Mouse (Mus musculus): Measurements from ENCODE around the gene Bod1. TPM values are rescaled to one million over a fixed set of nuclear protein-coding genes. Genes with fewer than 3 reads are reported as not detected.

The Bod1 gene
- polyA plus RNA-seq, 1 experiment = 139 TPM

GRCm38 (mm10) chr11:31664186-31664585 lies 7.5 kb downstream of the Bod1 start:
- H3K27ac ChIP-seq (ENCODE audit: insufficient read depth, low read length) = no peak overlapping the region
- 27% methylated on average over 2 of the region's 2 CpGs for WGBS
- no peak overlapping the region for H3K4me3 ChIP-seq (replicated peaks; ENCODE audit: insufficient read depth, low read depth, low read length)
- no peak for DNase-seq
- no peaks in the 10 kb centered on the region for H3K27me3 ChIP-seq (ENCODE audit: control insufficient read depth, insufficient read depth, low read length)
- H3K4me1 ChIP-seq (ENCODE audit: control insufficient read depth, insufficient read depth, low read length) = no peaks in the 10 kb centered on the region
- TF ChIP-seq POLR2A (IDR thresholded peaks at IDR 0.05; ENCODE audit: borderline replicate concordance, insufficient read depth, low read length) (no peak), CTCF (IDR thresholded peaks at IDR 0.05; ENCODE audit: borderline replicate concordance, insufficient read depth, low read depth, low read length) (no peak)

GRCm38 (mm10) chr11:31663501-31663900 lies 8.2 kb downstream of the Bod1 start:
- no peak overlapping the region for H3K4me3 ChIP-seq (replicated peaks; ENCODE audit: insufficient read depth, low read depth, low read length)
- H3K27me3 ChIP-seq (ENCODE audit: control insufficient read depth, insufficient read depth, low read length) = no peaks in the 10 kb centered on the region
- WGBS = 87% methylated on average over 4 of the region's 4 CpGs
- H3K27ac ChIP-seq (ENCODE audit: insufficient read depth, low read length) = no peak overlapping the region
- DNase-seq = no peak
- no peaks in the 10 kb centered on the region for H3K4me1 ChIP-seq (ENCODE audit: control insufficient read depth, insufficient read depth, low read length)
- TF ChIP-seq POLR2A (IDR thresholded peaks at IDR 0.05; ENCODE audit: borderline replicate concordance, insufficient read depth, low read length) = no peak
- no peak for TF ChIP-seq CTCF (IDR thresholded peaks at IDR 0.05; ENCODE audit: borderline replicate concordance, insufficient read depth, low read depth, low read length)

GRCm38 (mm10) chr11:31662872-31663446 lies 8.7 kb downstream of the Bod1 start:
- no peaks in the 10 kb centered on the region for H3K27me3 ChIP-seq (ENCODE audit: control insufficient read depth, insufficient read depth, low read length)
- no peak for DNase-seq
- H3K4me3 ChIP-seq (replicated peaks; ENCODE audit: insufficient read depth, low read depth, low read length) = no peak overlapping the region
- no peaks in the 10 kb centered on the region for H3K4me1 ChIP-seq (ENCODE audit: control insufficient read depth, insufficient read depth, low read length)
- WGBS = 51% methylated on average over 5 of the region's 5 CpGs
- no peak for TF ChIP-seq CTCF (IDR thresholded peaks at IDR 0.05; ENCODE audit: borderline replicate concordance, insufficient read depth, low read depth, low read length)
- no peak for TF ChIP-seq POLR2A (IDR thresholded peaks at IDR 0.05; ENCODE audit: borderline replicate concordance, insufficient read depth, low read length)
- no peak overlapping the region for H3K27ac ChIP-seq (ENCODE audit: insufficient read depth, low read length)

- Histone ChIP-seq H3K4me3 (replicated peaks; ENCODE audit: insufficient read depth, low read depth, low read length) (no peak overlapping the region), H3K27ac (ENCODE audit: insufficient read depth, low read length) (no peak overlapping the region), H3K4me1 (ENCODE audit: control insufficient read depth, insufficient read depth, low read length) (no peaks in the 10 kb centered on the region), H3K27me3 (ENCODE audit: control insufficient read depth, insufficient read depth, low read length) (no peaks in the 10 kb centered on the region)
- WGBS = 90% methylated on average over 7 of the region's 7 CpGs
- no peak for TF ChIP-seq CTCF (IDR thresholded peaks at IDR 0.05; ENCODE audit: borderline replicate concordance, insufficient read depth, low read depth, low read length)
- no peak for TF ChIP-seq POLR2A (IDR thresholded peaks at IDR 0.05; ENCODE audit: borderline replicate concordance, insufficient read depth, low read length)
- DNase-seq = no peak
These were observed 9.5 kb downstream of the Bod1 start for GRCm38 (mm10) chr11:31662214-31662613.

- DNase-seq = no peak
- no peak for TF ChIP-seq CTCF (IDR thresholded peaks at IDR 0.05; ENCODE audit: borderline replicate concordance, insufficient read depth, low read depth, low read length)
- TF ChIP-seq POLR2A (IDR thresholded peaks at IDR 0.05; ENCODE audit: borderline replicate concordance, insufficient read depth, low read length) = no peak
- Histone ChIP-seq H3K4me3 (replicated peaks; ENCODE audit: insufficient read depth, low read depth, low read length) (no peak overlapping the region), H3K27me3 (ENCODE audit: control insufficient read depth, insufficient read depth, low read length) (no peaks in the 10 kb centered on the region), H3K27ac (ENCODE audit: insufficient read depth, low read length) (no peak overlapping the region), H3K4me1 (ENCODE audit: control insufficient read depth, insufficient read depth, low read length) (no peaks in the 10 kb centered on the region)
These were observed 13.9 kb downstream of the Bod1 start for GRCm38 (mm10) chr11:31657806-31658175.

- no peak overlapping the region for H3K4me3 ChIP-seq (replicated peaks; ENCODE audit: insufficient read depth, low read depth, low read length)
- H3K27me3 ChIP-seq (ENCODE audit: control insufficient read depth, insufficient read depth, low read length) = no peaks in the 10 kb centered on the region
- no peaks in the 10 kb centered on the region for H3K4me1 ChIP-seq (ENCODE audit: control insufficient read depth, insufficient read depth, low read length)
- no peak overlapping the region for H3K27ac ChIP-seq (ENCODE audit: insufficient read depth, low read length)
- DNase-seq = no peak
- no peak for TF ChIP-seq POLR2A (IDR thresholded peaks at IDR 0.05; ENCODE audit: borderline replicate concordance, insufficient read depth, low read length)
- WGBS = 75% methylated on average over 5 of the region's 5 CpGs
These were observed 14.4 kb downstream of the Bod1 start for GRCm38 (mm10) chr11:31657168-31657805.

- no peak for TF ChIP-seq POLR2A (IDR thresholded peaks at IDR 0.05; ENCODE audit: borderline replicate concordance, insufficient read depth, low read length)
- TF ChIP-seq CTCF (IDR thresholded peaks at IDR 0.05; ENCODE audit: borderline replicate concordance, insufficient read depth, low read depth, low read length) = no peak
- no peak for DNase-seq
- no peaks in the 10 kb centered on the region for H3K4me1 ChIP-seq (ENCODE audit: control insufficient read depth, insufficient read depth, low read length)
- WGBS = 57% methylated on average over 2 of the region's 2 CpGs
- no peak overlapping the region for H3K4me3 ChIP-seq (replicated peaks; ENCODE audit: insufficient read depth, low read depth, low read length)
- no peak overlapping the region for H3K27ac ChIP-seq (ENCODE audit: insufficient read depth, low read length)
- no peaks in the 10 kb centered on the region for H3K27me3 ChIP-seq (ENCODE audit: control insufficient read depth, insufficient read depth, low read length)
These were observed 22.2 kb downstream of the Bod1 start for GRCm38 (mm10) chr11:31649507-31649906.

- 87% methylated on average over 10 of the region's 10 CpGs for WGBS
- H3K27ac ChIP-seq (ENCODE audit: insufficient read depth, low read length) = no peak overlapping the region
- TF ChIP-seq POLR2A (IDR thresholded peaks at IDR 0.05; ENCODE audit: borderline replicate concordance, insufficient read depth, low read length) (no peak), CTCF (IDR thresholded peaks at IDR 0.05; ENCODE audit: borderline replicate concordance, insufficient read depth, low read depth, low read length) (no peak)
- H3K4me3 ChIP-seq (replicated peaks; ENCODE audit: insufficient read depth, low read depth, low read length) = no peak overlapping the region
- no peaks in the 10 kb centered on the region for H3K27me3 ChIP-seq (ENCODE audit: control insufficient read depth, insufficient read depth, low read length)
- H3K4me1 ChIP-seq (ENCODE audit: control insufficient read depth, insufficient read depth, low read length) = no peaks in the 10 kb centered on the region
- no peak for DNase-seq
These were observed 24.4 kb downstream of the Bod1 start for GRCm38 (mm10) chr11:31647268-31647667.
